Mouse (Mus musculus): ENCODE measurements around the gene Arpp19. TPM values are rescaled to one million over a fixed set of nuclear protein-coding genes. Genes with fewer than 3 reads are reported as not detected.

The Arpp19 gene
- polyA plus RNA-seq, 1 experiment = 417 TPM

DNA sequence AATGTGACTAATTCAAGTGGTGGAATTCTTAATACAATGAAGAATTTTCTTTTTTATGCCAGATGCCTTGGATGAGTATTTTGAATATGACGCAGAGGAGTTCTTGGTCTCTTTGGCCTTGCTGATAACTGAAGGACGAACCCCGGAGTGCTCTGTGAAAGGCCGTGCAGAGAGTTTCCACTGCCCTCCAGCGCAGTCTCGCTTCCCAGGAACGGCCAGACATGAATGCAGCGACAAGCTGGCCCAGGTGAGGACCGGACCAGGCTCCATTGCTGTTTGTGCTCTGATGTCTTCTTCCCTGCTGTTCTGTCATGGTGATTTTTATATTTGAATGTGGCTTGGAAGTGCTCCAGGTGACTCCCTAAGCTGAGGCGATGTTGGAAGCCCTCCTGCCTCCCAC is 33.2 kb upstream of the Arpp19 start:
- H3K4me3 ChIP-seq (ENCODE audit: insufficient read depth, low read length) = no peak overlapping the region
- TF ChIP-seq CTCF (IDR thresholded peaks at IDR 0.05; ENCODE audit: extremely low read depth, insufficient read depth, low read length) = no peak
- no peak for TF ChIP-seq POLR2A (IDR thresholded peaks at IDR 0.05; ENCODE audit: extremely low read depth, insufficient read depth, low read length)
- H3K4me1 ChIP-seq (ENCODE audit: control insufficient read depth, insufficient read depth, low read length) = peaks cover 5% of the 10 kb centered on the region; the same call in 1 of the 2 replicates
- no peak overlapping the region for H3K27ac ChIP-seq (ENCODE audit: insufficient read depth, low read length)

DNA sequence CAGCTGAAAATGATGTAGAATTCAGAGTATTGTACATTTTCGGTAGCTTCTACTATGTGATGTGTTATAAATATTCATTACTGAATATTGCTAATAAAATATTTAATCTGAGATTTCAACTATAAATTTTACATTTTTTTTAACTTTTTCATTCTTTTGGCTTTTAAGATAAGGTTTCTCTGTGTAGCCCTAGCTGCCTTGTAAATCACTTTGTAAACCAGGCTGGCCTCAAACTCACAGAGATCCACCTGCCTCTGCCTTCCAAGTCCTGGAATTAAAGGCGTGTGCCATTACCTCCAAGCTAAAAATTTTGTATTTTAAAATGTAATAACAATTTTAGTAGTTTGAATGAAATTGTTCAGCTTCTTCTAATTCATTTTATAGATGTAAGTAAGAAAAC is 20.8 kb upstream of the Arpp19 start:
- TF ChIP-seq POLR2A (IDR thresholded peaks at IDR 0.05; ENCODE audit: extremely low read depth, insufficient read depth, low read length) (no peak), CTCF (IDR thresholded peaks at IDR 0.05; ENCODE audit: extremely low read depth, insufficient read depth, low read length) (no peak)

DNA sequence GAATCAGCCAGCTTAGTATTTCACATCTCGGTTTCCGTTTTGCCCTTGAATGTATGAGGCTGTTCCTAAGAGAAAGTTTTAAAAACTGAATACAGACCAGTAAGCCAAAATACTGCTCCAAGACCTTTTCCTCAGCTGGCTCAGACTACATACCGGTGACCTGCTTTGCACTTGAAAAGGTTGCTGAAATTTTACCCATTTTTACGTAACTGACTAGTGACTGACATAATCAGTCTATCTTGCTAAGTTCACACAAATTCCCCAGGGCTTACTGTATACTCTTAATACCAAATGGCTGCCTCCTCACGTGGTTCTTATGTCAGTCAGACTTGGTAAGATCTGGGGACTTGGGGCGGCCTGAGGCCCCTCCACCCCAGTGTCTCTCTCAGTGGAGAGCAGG is 18.2 kb upstream of the Arpp19 start:
- TF ChIP-seq POLR2A (IDR thresholded peaks at IDR 0.05; ENCODE audit: extremely low read depth, insufficient read depth, low read length) (no peak), CTCF (IDR thresholded peaks at IDR 0.05; ENCODE audit: extremely low read depth, insufficient read depth, low read length) (no peak)

More for the DNA sequence above, 20.8 kb upstream of the Arpp19 start:
- H3K4me1 ChIP-seq (ENCODE audit: control insufficient read depth, insufficient read depth, low read length) = no peaks in the 10 kb centered on the region
- no peak overlapping the region for H3K4me3 ChIP-seq (ENCODE audit: insufficient read depth, low read length)
- no peak overlapping the region for H3K27ac ChIP-seq (ENCODE audit: insufficient read depth, low read length)

DNA sequence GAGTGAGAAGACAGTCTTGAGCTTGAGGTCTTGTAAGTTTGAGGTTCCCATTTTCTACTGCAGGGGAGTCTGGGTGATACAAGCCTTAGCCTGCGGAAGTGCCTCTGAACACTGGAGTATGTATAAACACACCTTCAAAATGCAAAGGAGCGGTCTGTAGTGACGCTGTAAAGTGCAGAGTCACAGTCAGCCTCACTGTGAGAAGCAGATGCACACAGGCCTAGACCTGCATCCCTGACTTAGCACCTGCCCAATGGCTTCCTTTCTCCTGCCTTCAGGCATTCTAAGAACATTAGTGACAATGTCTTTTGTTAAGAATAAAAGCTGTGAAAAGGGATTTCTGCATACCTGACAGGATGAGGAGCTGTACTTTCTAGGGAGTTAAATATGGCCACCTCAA is 17.8 kb upstream of the Arpp19 start:
- no peak overlapping the region for H3K4me3 ChIP-seq (ENCODE audit: insufficient read depth, low read length)
- H3K27ac ChIP-seq (ENCODE audit: insufficient read depth, low read length) = no peak overlapping the region
- H3K4me1 ChIP-seq (ENCODE audit: control insufficient read depth, insufficient read depth, low read length) = no peaks in the 10 kb centered on the region
- no peak for TF ChIP-seq CTCF (IDR thresholded peaks at IDR 0.05; ENCODE audit: extremely low read depth, insufficient read depth, low read length)
- no peak for TF ChIP-seq POLR2A (IDR thresholded peaks at IDR 0.05; ENCODE audit: extremely low read depth, insufficient read depth, low read length)

More for the DNA sequence above, 18.2 kb upstream of the Arpp19 start:
- no peak overlapping the region for H3K4me3 ChIP-seq (ENCODE audit: insufficient read depth, low read length)
- no peak overlapping the region for H3K27ac ChIP-seq (ENCODE audit: insufficient read depth, low read length)
- no peaks in the 10 kb centered on the region for H3K4me1 ChIP-seq (ENCODE audit: control insufficient read depth, insufficient read depth, low read length)

DNA sequence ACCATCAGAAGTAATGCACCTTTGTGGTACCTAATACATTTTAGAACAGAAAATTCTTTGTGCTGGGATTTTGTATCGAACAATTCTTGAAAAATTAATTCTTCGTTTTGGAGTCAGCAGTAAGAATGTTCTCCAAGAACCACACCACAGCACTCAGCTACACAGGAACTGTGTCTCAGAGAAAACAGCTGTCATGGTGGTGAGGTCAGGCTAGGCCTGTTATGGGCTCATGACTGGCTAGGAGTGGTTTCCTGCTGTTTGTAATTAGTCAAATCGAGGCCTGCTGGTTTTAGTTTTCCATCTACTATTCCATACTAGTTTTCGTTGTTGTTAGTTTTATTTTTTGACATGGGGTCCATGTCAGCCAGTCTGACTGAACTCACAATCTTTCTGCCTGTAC is 16.9 kb upstream of the Arpp19 start:
- TF ChIP-seq POLR2A (IDR thresholded peaks at IDR 0.05; ENCODE audit: extremely low read depth, insufficient read depth, low read length) (no peak), CTCF (IDR thresholded peaks at IDR 0.05; ENCODE audit: extremely low read depth, insufficient read depth, low read length) (no peak)
- Histone ChIP-seq H3K4me3 (ENCODE audit: insufficient read depth, low read length) (no peak overlapping the region), H3K4me1 (ENCODE audit: control insufficient read depth, insufficient read depth, low read length) (no peaks in the 10 kb centered on the region), H3K27ac (ENCODE audit: insufficient read depth, low read length) (no peak overlapping the region)

DNA sequence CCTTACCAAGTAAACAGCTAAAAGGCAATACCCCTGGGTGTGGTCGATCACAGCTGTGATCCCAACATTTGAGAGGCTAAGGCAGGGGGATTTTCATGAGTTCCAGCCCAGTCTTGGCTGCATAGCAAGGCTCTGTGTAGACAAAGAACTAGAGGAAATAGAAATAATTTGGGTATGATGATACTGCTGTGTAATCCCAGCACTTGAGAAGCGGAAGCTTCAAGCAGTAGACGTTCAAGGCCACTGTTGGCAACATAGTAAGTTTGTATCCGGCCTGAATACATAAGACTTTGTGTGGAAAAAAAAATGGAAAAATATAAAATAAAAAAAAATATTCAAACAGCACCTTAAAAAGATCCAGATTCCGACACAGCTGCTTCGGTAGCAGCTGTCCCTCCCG is 14.9 kb upstream of the Arpp19 start:
- Histone ChIP-seq H3K4me1 (ENCODE audit: control insufficient read depth, insufficient read depth, low read length) (no peaks in the 10 kb centered on the region), H3K4me3 (ENCODE audit: insufficient read depth, low read length) (no peak overlapping the region), H3K27ac (ENCODE audit: insufficient read depth, low read length) (no peak overlapping the region)
- no peak for TF ChIP-seq POLR2A (IDR thresholded peaks at IDR 0.05; ENCODE audit: extremely low read depth, insufficient read depth, low read length)

DNA sequence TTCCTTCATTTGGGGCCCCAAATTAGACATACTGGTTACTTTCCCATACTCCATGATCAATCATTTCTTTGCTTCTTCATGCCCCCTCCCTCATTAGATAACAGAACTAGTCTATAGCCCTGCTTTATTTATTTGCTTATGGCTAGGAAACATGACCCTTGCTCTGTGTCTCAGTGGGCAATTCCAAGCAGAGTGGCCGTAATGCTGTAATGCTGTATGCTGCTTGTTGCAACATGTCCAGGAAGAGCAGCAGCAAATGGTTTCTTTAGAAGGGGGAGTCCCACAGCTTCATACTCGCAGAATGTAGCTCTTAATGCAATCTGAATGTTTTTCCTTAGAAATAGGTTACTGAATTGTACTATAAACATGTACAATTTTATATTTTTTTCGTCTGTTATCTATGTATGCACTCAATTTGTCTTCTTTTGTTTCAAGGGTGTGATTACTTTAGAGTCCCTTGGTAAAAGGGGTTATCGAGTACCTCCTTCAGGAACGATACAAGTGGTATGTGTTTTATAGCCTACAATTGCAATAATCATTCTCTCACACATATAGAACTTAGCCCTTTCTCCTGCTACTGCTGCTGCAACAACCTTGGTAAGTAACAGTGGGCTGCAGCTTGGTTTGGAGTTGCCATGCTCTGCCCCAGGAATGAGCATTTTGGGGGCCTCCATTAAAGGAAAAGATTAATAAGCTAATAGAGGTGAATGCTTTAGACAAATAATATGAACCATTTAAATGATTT is 14.1 kb upstream of the Arpp19 start:
- Histone ChIP-seq H3K27ac (ENCODE audit: insufficient read depth, low read length) (no peak overlapping the region), H3K4me3 (ENCODE audit: insufficient read depth, low read length) (no peak overlapping the region), H3K4me1 (ENCODE audit: control insufficient read depth, insufficient read depth, low read length) (no peaks in the 10 kb centered on the region)
- TF ChIP-seq POLR2A (IDR thresholded peaks at IDR 0.05; ENCODE audit: extremely low read depth, insufficient read depth, low read length) = no peak
- TF ChIP-seq CTCF (IDR thresholded peaks at IDR 0.05; ENCODE audit: extremely low read depth, insufficient read depth, low read length) = no peak

DNA sequence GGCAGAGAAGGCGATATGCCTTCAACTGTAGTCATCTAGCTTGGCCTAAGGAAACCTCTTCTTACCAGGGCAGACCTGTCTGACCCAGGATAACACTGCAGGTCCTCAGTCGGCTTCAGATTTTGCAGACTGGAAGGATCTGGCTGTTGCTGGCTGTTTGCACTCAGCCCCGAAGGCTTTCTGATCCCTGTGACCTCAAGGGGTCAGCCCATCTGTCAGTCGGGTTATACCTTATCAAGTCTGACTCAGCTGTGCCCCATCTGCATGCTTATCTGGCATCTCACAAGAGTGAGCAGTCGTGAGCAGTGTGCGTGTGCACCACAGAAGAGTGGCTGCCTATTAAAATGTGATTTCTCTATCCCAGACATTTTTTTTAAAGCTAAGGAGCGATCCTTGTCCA is 13.3 kb upstream of the Arpp19 start:
- H3K4me1 ChIP-seq (ENCODE audit: control insufficient read depth, insufficient read depth, low read length) = no peaks in the 10 kb centered on the region
- H3K4me3 ChIP-seq (ENCODE audit: insufficient read depth, low read length) = no peak overlapping the region
- H3K27ac ChIP-seq (ENCODE audit: insufficient read depth, low read length) = no peak overlapping the region
- TF ChIP-seq CTCF (IDR thresholded peaks at IDR 0.05; ENCODE audit: extremely low read depth, insufficient read depth, low read length) = no peak
- no peak for TF ChIP-seq POLR2A (IDR thresholded peaks at IDR 0.05; ENCODE audit: extremely low read depth, insufficient read depth, low read length)

DNA sequence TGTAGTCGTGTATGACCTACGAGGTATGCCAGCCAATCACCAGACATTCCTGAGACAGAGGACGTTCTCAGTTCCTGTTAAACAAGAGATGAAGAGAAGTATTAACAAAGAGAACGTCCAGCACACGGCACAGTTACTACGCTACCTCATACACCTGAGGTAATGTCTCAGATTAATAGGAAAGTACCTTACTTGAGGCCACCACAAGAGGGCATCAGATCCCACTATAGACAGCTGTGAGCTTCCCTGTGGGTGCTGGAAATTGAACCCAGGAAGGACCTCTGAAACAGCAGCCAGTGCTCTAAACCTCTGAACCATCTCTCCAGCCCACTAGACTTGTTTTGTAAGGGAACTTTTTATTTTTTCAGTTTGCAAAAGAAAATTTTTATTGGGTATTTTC is 11.7 kb upstream of the Arpp19 start:
- TF ChIP-seq CTCF (IDR thresholded peaks at IDR 0.05; ENCODE audit: extremely low read depth, insufficient read depth, low read length) = peak; percentile 25; the same call in 1 of the 2 replicates
- no peak for TF ChIP-seq POLR2A (IDR thresholded peaks at IDR 0.05; ENCODE audit: extremely low read depth, insufficient read depth, low read length)
- H3K4me1 ChIP-seq (ENCODE audit: control insufficient read depth, insufficient read depth, low read length) = no peaks in the 10 kb centered on the region
- H3K4me3 ChIP-seq (ENCODE audit: insufficient read depth, low read length) = no peak overlapping the region
- H3K27ac ChIP-seq (ENCODE audit: insufficient read depth, low read length) = no peak overlapping the region

DNA sequence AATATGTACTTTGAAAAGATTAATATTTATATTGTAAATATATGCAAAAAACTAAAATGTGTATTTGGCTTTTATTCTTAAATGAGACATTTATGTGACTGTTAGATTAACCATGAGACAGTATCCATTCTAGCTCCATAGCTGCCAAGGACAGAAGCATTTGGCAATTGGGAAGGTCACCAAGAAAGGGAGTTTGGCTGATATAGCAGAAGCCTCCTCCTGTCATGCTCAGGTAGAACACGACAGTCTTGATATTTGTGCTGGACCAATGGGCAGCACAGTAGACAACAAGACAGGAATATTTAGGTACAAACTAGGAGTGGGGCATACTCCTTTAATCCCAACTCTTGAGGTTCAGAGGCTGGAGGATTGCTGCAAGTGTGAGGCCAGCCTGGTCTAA is 5.0 kb upstream of the Arpp19 start:
- Histone ChIP-seq H3K4me1 (ENCODE audit: control insufficient read depth, insufficient read depth, low read length) (no peaks in the 10 kb centered on the region), H3K4me3 (ENCODE audit: insufficient read depth, low read length) (no peak overlapping the region), H3K27ac (ENCODE audit: insufficient read depth, low read length) (no peak overlapping the region)
- TF ChIP-seq CTCF (IDR thresholded peaks at IDR 0.05; ENCODE audit: extremely low read depth, insufficient read depth, low read length) (no peak), POLR2A (IDR thresholded peaks at IDR 0.05; ENCODE audit: extremely low read depth, insufficient read depth, low read length) (no peak)

Data from cortical plate, adult 2 months (tissue).